Mouse (Mus musculus): ENCODE measurements around the gene Gm48552.

Gm48552 gene

GRCm38 (mm10) chr10:81418216-81419070 lies 29.6 kb downstream of the Gm48552 start:
- no peak for DNase-seq (ENCODE audit: low read depth, low spot score)

GRCm38 (mm10) chr10:81419111-81419928 lies 30.5 kb downstream of the Gm48552 start:
- peak; percentile 11 for DNase-seq (ENCODE audit: low read depth, low spot score)

- peak; percentile 34 for DNase-seq (ENCODE audit: low read depth, low spot score)
These were observed 31.5 kb downstream of the Gm48552 start for GRCm38 (mm10) chr10:81420191-81420767.

GRCm38 (mm10) chr10:81421041-81421796 lies 32.4 kb downstream of the Gm48552 start:
- DNase-seq (ENCODE audit: low read depth, low spot score) = peak; percentile 20

- DNase-seq (ENCODE audit: low read depth, low spot score) = peak; percentile 93
These were observed 32.9 kb downstream of the Gm48552 start for GRCm38 (mm10) chr10:81421797-81422100.

- peak; percentile 82 for DNase-seq (ENCODE audit: low read depth, low spot score)
These were observed 33.4 kb downstream of the Gm48552 start for GRCm38 (mm10) chr10:81422191-81422590.

GRCm38 (mm10) chr10:81422661-81423217 lies 33.9 kb downstream of the Gm48552 start:
- no peak for DNase-seq (ENCODE audit: low read depth, low spot score)

- DNase-seq (ENCODE audit: low read depth, low spot score) = peak; percentile 23
These were observed 34.9 kb downstream of the Gm48552 start for GRCm38 (mm10) chr10:81423476-81424245.

- peak; percentile 93 for DNase-seq (ENCODE audit: low read depth, low spot score)
These were observed 35.6 kb downstream of the Gm48552 start for GRCm38 (mm10) chr10:81424246-81425051.

GRCm38 (mm10) chr10:81425236-81425850 lies 36.5 kb downstream of the Gm48552 start:
- DNase-seq (ENCODE audit: low read depth, low spot score) = peak; percentile 85

- DNase-seq (ENCODE audit: low read depth, low spot score) = peak; percentile 66
These were observed 37.4 kb downstream of the Gm48552 start for GRCm38 (mm10) chr10:81426081-81426671.

GRCm38 (mm10) chr10:81426897-81427296 lies 38.1 kb downstream of the Gm48552 start:
- DNase-seq (ENCODE audit: low read depth, low spot score) = peak; percentile 52

- DNase-seq (ENCODE audit: low read depth, low spot score) = no peak
These were observed 38.5 kb downstream of the Gm48552 start for GRCm38 (mm10) chr10:81427327-81427726.

GRCm38 (mm10) chr10:81427804-81428506 lies 39.1 kb downstream of the Gm48552 start:
- peak; percentile 12 for DNase-seq (ENCODE audit: low read depth, low spot score)

GRCm38 (mm10) chr10:81428507-81428870 lies 39.7 kb downstream of the Gm48552 start:
- peak; percentile 10 for DNase-seq (ENCODE audit: low read depth, low spot score)

GRCm38 (mm10) chr10:81429092-81429491 lies 40.3 kb downstream of the Gm48552 start:
- DNase-seq (ENCODE audit: low read depth, low spot score) = no peak

- peak; percentile 89 for DNase-seq (ENCODE audit: low read depth, low spot score)
These were observed 40.8 kb downstream of the Gm48552 start for GRCm38 (mm10) chr10:81429605-81430061.
